Mouse (Mus musculus) E14TG2a.4 (cell line): ENCODE results near the gene Zfr2.

Experiments used
- H3K27me3 ChIP-seq: 2 replicates; pipeline ENCODE4 v1.6.1; 2014; ENCODE audit warnings: low read length, control low read depth; ENCODE audit not compliant: insufficient read depth
- H3K36me3 ChIP-seq: 2 replicates; pipeline ENCODE4 v1.6.1; 2014; ENCODE audit warnings: low read length, control low read depth; ENCODE audit not compliant: insufficient read depth
- H3K4me1 ChIP-seq: replicated peaks from 2 replicates; pipeline ENCODE4 v1.6.1; 2014; ENCODE audit warnings: low read depth, low read length, control low read depth
- H3K4me3 ChIP-seq: replicated peaks from 2 replicates; pipeline ENCODE4 v1.5.1; 2014; ENCODE audit warnings: mild to moderate bottlenecking, low read length
- H3K9me3 ChIP-seq: 2 replicates; pipeline ENCODE4 v1.6.1; 2014; ENCODE audit warnings: low read length, control low read depth
- CTCF ChIP-seq: conservative IDR thresholded peaks from 2 replicates; pipeline ENCODE4 v1.5.1; 2014; ENCODE audit warnings: low read length
- NANOG ChIP-seq: IDR thresholded peaks from 2 replicates; pipeline ENCODE4 v1.6.1; 2014; ENCODE audit warnings: borderline replicate concordance, low read length, mixed read lengths
- POU5F1 ChIP-seq: IDR thresholded peaks from 2 replicates; pipeline ENCODE4 v1.6.1; 2014; ENCODE audit warnings: low read length, borderline replicate concordance

The Zfr2 gene

DNA sequence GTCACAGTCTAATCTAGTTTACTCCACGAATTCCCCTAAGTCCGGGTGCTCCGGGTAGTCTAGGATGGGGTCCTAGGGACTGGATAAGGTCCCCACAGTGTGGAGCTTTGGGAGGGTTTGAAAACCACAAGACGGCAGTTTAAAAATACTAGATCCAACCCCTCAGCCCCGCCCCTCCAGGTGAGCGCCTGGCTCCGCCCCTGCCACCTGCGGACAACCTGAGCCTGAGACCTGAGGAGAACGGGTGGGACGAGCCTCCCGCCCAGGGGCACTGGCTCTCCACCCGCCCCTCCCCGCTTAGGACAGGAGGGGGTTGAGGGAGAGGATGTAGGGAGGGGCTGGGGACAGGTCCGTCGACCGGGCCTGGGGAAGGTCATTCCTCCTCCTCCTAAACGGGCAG, 51.8 kb downstream of the Zfr2 start:
- Histone ChIP-seq H3K36me3 (peaks cover 7% of the 10 kb centered on the region; the same call in 1 of the 2 replicates), H3K27me3 (peaks cover 41% of the 10 kb centered on the region)
- no peak for TF ChIP-seq NANOG
- no peak for TF ChIP-seq POU5F1
- TF ChIP-seq CTCF, result no peak

DNA sequence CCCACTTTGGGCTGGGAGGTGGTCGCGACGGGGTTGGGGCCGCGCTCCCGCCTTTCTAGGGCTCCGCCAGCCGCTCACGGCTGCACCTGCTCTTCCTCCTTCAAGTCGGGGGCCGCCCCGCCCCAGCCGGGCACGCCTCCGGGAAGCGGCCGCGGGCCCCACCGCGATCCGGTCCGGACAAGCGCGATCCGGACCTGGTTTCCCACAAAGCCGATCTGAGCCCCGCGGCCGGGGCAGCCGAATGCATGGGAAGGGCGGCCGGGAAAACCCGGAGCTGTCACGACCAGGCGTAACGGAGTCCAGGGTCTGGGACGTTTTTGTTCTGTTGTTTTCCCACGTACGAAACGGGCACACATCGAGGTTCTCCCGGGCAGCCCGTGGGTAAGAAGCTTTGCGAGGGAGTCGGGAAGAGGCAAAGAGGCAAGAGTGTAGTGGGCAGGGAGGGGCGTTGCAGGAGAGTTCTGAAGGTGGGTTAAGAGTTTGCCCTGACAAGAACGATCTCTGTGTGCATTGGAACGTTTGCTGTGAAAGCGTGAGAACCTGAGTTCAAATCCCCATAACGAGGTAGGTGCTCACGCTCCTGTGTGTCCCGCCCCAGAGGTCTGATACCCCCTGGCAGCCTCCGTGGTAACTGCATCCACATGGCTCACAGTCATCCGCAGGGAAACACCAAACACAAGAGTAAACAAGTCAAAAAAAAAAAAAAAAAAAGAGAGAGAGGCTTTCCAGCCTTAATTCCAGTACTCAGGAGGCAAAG, 52.9 kb downstream of the Zfr2 start:
- TF ChIP-seq CTCF, result no peak; the same call in 1 of the 2 replicates
- TF ChIP-seq NANOG, result no peak
- TF ChIP-seq POU5F1, result no peak
- H3K4me1 ChIP-seq, result peaks cover 92% of the 10 kb centered on the region
- H3K27me3 ChIP-seq, result peaks cover 41% of the 10 kb centered on the region
- H3K36me3 ChIP-seq, result no peaks in the 10 kb centered on the region
- H3K4me3 ChIP-seq, result peak overlapping the region; percentile 80
- no peaks in the 10 kb centered on the region for H3K9me3 ChIP-seq

More for the DNA sequence above, 51.8 kb downstream of the Zfr2 start:
- peak overlapping the region; percentile 80 for H3K4me3 ChIP-seq
- peaks cover 92% of the 10 kb centered on the region for H3K4me1 ChIP-seq
- no peaks in the 10 kb centered on the region for H3K9me3 ChIP-seq

GRCm38 (mm10) chr10:81286586-81286985, 53.6 kb downstream of the Zfr2 start:
- TF ChIP-seq NANOG (no peak), POU5F1 (no peak), CTCF (no peak)
- Histone ChIP-seq H3K9me3 (no peaks in the 10 kb centered on the region), H3K4me3 (peak overlapping the region; percentile 80; the same call in 1 of the 2 replicates), H3K36me3 (no peaks in the 10 kb centered on the region), H3K27me3 (peaks cover 36% of the 10 kb centered on the region), H3K4me1 (peaks cover 92% of the 10 kb centered on the region)

- H3K27me3 ChIP-seq, result peaks cover 36% of the 10 kb centered on the region
- TF ChIP-seq CTCF (peak; percentile 100), NANOG (no peak)
- H3K36me3 ChIP-seq, result no peaks in the 10 kb centered on the region
- peaks cover 94% of the 10 kb centered on the region for H3K4me1 ChIP-seq
- H3K4me3 ChIP-seq, result peak overlapping the region; percentile 35
- H3K9me3 ChIP-seq, result no peaks in the 10 kb centered on the region
Observed at GRCm38 (mm10) chr10:81287513-81288157, 54.7 kb downstream of the Zfr2 start.

DNA sequence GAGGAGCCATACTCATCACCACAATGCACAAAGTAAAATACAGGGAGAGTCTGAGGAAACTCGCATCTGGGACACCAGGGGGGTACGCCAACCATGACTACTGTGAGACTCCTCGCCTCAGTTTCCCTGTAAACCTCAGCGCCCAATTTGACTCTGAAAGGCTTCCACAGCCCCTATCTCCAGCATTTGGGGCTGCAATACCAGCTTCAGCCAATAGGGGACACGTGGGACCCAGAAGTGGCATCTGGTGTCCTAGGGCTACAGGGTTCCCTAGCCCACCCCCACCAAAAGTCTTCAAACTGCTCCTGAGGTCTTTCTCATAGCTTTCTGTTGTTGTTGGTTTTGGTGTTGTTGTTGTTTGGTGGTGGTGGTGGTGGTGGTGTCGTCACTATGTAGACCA, 55.6 kb downstream of the Zfr2 start:
- H3K9me3 ChIP-seq, result no peaks in the 10 kb centered on the region
- peaks cover 88% of the 10 kb centered on the region for H3K4me1 ChIP-seq
- peaks cover 29% of the 10 kb centered on the region for H3K27me3 ChIP-seq
- TF ChIP-seq CTCF (peak; percentile 97), POU5F1 (no peak), NANOG (no peak)
- H3K36me3 ChIP-seq, result no peaks in the 10 kb centered on the region
- peak overlapping the region; percentile 35; the same call in 1 of the 2 replicates for H3K4me3 ChIP-seq

GRCm38 (mm10) chr10:81289278-81289677, 56.3 kb downstream of the Zfr2 start:
- H3K36me3 ChIP-seq, result peaks cover 3% of the 10 kb centered on the region; the same call in 1 of the 2 replicates
- H3K9me3 ChIP-seq, result no peaks in the 10 kb centered on the region
- peaks cover 88% of the 10 kb centered on the region for H3K4me1 ChIP-seq
- H3K4me3 ChIP-seq, result peak overlapping the region; percentile 75; the same call in 1 of the 2 replicates
- peaks cover 25% of the 10 kb centered on the region for H3K27me3 ChIP-seq
- no peak for TF ChIP-seq NANOG
- TF ChIP-seq POU5F1, result no peak
- TF ChIP-seq CTCF, result peak; percentile 72

DNA sequence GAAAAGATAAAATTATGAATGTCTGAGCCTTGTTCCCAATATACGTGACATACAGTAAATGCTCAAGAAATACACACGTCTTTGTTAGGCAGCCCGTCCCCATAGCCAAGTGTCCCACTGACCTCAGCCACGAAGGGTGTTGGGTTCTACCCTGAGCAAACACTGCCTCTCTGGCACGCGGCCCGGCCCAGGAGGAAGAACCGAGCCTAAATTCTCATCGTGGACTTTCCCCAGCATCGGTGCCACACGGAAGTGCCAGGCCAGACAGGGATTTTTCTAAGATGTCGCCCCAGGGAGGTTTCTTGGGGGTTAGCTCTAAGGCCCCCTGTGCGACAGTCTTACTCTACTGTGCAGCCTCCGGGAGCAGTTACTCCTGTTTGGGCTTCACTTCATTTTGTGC, 56.9 kb downstream of the Zfr2 start:
- peaks cover 88% of the 10 kb centered on the region for H3K4me1 ChIP-seq
- H3K27me3 ChIP-seq, result peaks cover 20% of the 10 kb centered on the region
- H3K4me3 ChIP-seq, result peak overlapping the region; percentile 75; the same call in 1 of the 2 replicates
- H3K36me3 ChIP-seq, result peaks cover 9% of the 10 kb centered on the region; the same call in 1 of the 2 replicates
- no peaks in the 10 kb centered on the region for H3K9me3 ChIP-seq
- no peak for TF ChIP-seq CTCF
- no peak for TF ChIP-seq NANOG
- TF ChIP-seq POU5F1, result no peak

DNA sequence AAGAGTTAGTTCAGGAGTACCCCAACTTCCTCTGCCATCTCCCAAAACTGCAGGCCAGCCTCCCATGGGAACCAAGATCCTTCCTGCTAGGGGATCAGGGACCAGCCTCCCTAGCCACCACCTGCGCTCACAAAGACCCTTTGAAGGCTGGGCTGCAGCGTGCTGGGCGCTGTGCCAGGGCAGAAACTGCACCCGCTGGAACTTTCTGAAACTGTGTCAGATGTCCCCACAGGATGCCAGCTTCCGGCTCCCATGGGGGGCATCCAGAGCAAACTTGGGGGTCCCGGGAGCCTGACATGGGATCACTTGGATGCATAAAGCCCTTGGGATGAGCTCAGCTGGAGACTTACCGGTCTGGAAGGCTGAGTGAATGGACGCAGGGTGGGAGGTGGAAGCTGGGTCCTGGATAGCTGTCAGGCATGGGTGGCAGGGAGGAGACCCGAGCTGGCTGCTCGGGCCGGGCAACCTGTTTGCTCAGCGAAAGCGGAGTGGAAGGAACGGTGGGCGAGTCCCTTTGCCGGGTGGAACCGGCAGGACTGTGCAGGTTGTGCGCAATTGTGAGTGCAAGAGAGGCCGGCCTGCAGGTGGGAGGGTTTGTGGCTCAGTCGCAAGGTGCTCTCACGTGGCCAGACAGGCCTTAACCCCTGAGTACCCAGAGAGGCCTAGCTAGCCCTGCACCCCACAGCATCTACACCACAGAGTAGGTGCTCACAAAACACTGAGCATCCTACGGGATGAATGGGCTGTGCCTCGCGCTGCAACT, 57.9 kb downstream of the Zfr2 start:
- TF ChIP-seq NANOG (no peak), POU5F1 (no peak), CTCF (no peak)
- H3K4me3 ChIP-seq, result peak overlapping the region; percentile 75
- H3K36me3 ChIP-seq, result peaks cover 19% of the 10 kb centered on the region
- peaks cover 90% of the 10 kb centered on the region for H3K4me1 ChIP-seq
- peaks cover 14% of the 10 kb centered on the region for H3K27me3 ChIP-seq
- H3K9me3 ChIP-seq, result no peaks in the 10 kb centered on the region
